8 mouse cellular contexts compared by ENCODE assay signal in the genomic region with DNA sequence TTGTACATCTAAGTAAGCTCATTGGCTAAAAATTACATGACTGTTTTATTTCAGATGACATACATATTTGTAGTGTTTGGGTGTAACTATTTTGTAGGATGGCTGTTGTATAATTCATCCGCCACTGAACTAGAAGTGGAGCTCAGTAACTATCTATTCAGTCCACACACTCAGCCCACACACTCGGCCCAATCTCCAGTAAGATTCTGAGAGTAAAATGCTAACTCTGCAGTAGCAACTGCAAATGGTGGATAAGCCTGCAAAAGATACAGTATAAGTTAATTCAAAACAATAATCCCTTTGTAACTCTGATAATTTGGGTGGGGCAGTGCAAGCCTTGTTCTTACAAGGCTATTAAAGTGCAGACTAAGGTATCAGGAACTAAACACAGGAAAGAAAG.
"Had no signal": no experiment of that assay in that cellular context is flagged by ENCODE, and none has a peak within 500 bp of the region (broad histone marks: within the 10 kb centered on the region; RNA-seq: fewer than 3 reads in every experiment).

No protein-coding gene starts in this region.

- DNase-seq: liver, embryonic 13.5 days; liver, postnatal 0 days; lung, adult 2 months; lung, postnatal 14 days; lung, postnatal 36 days; thymus, adult 2 months; thymus, postnatal 25 days; thymus, postnatal 4 days had no signal
